Mouse (Mus musculus) liver, adult 2 months (tissue): Measurements from ENCODE around the gene Mylk. TPM values are rescaled to one million over a fixed set of nuclear protein-coding genes. Genes with fewer than 3 reads are reported as not detected.
"Not testable (repeated sequence)": the region's sequence is repeated elsewhere in the genome, so short reads cannot be mapped to it uniquely, and the experiment has no call there.

ENCODE experiments used
- DNase-seq: peaks from one replicate; pipeline ENCODE4 v3.0.0-alpha.2; 2011; ENCODE audit warnings: low read depth, low spot score; ENCODE audit errors: extremely low read depth
- H3K27ac ChIP-seq: fragments of 200-500 bp; replicated peaks from 2 replicates; pipeline ENCODE4 v1.5.1; 2012; ENCODE audit warnings: low read depth, mild to moderate bottlenecking, control low read depth, inconsistent platforms, low read length; ENCODE audit not compliant: insufficient read depth
- H3K27me3 ChIP-seq: fragments of 200-500 bp; 2 replicates; pipeline ENCODE4 v1.6.1; 2012; ENCODE audit warnings: mild to moderate bottlenecking, moderate library complexity, low read length, inconsistent platforms; ENCODE audit not compliant: control insufficient read depth, insufficient read depth
- H3K36me3 ChIP-seq: fragments of 200-500 bp; 2 replicates; pipeline ENCODE4 v1.6.1; 2012; ENCODE audit warnings: low read length, inconsistent platforms; ENCODE audit not compliant: control insufficient read depth, insufficient read depth
- H3K4me1 ChIP-seq: fragments of 200-500 bp; 2 replicates; pipeline ENCODE4 v1.6.1; 2011; ENCODE audit warnings: low read length; ENCODE audit not compliant: control insufficient read depth, insufficient read depth
- H3K4me3 ChIP-seq: fragments of 200-500 bp; 2 replicates; pipeline ENCODE4 v1.5.1; 2011; ENCODE audit warnings: low read depth, mild to moderate bottlenecking, control low read depth, low read length, moderate library complexity; ENCODE audit not compliant: insufficient read depth
- H3K79me2 ChIP-seq: fragments of 200-500 bp; 2 replicates; pipeline ENCODE4 v1.6.1; 2012; ENCODE audit warnings: inconsistent platforms, mild to moderate bottlenecking, low read length, moderate library complexity; ENCODE audit not compliant: control insufficient read depth, insufficient read depth
- H3K9ac ChIP-seq: fragments of 200-500 bp; 2 replicates; pipeline ENCODE4 v1.6.1; 2012; ENCODE audit warnings: low read depth, mild to moderate bottlenecking, control low read depth, inconsistent platforms, low read length
- CTCF ChIP-seq: fragments of 200-500 bp; IDR thresholded peaks from 2 replicates; pipeline ENCODE4 v1.5.1; 2011; ENCODE audit warnings: low read depth, low read length, control low read depth
- POLR2A ChIP-seq: fragments of 200-500 bp; IDR thresholded peaks from 2 replicates; pipeline ENCODE4 v1.6.1; 2011; ENCODE audit warnings: low read length, control low read depth; ENCODE audit not compliant: insufficient read depth; ENCODE audit errors: extremely low read depth
- WGBS: fragments of 180-500 bp; shearing (Covaris S2); methylation state at CpG from one replicate; pipeline ENCODE4 v1.1.7; 2018; 5-methylcytosine and 5-hydroxymethylcytosine counted together
- polyA plus RNA-seq: library from polyadenylated mRNA; depleted of rRNA; stranded (reverse); fragments of >200 nt; gene quantifications from 2 replicates; pipeline ENCODE4 v1.2.3, GENCODE M21; 2012
- total RNA-seq: library from RNA; depleted of rRNA; stranded (reverse); fragments of >200 nt; gene quantifications from 2 replicates; pipeline ENCODE4 v1.2.3, GENCODE M21; 2014

Mylk gene
- total and polyA plus RNA-seq, 2 experiments: 33.0 to 37.7 TPM

- no peaks in the 10 kb centered on the region for H3K27me3 ChIP-seq
- WGBS: 89% methylated on average over 5 of the region's 5 CpGs
- no peak overlapping the region for H3K9ac ChIP-seq
- no peaks in the 10 kb centered on the region for H3K36me3 ChIP-seq
- H3K4me1 ChIP-seq: no peaks in the 10 kb centered on the region
- H3K4me3 ChIP-seq: no peak overlapping the region
- TF ChIP-seq CTCF: no peak
- no peak for TF ChIP-seq POLR2A
- peaks cover 6% of the 10 kb centered on the region; the same call in 1 of the 2 replicates for H3K79me2 ChIP-seq
- no peak overlapping the region for H3K27ac ChIP-seq
- no peak for DNase-seq
Observed at GRCm38 (mm10) chr16:34801222-34801621, 56.2 kb downstream of the Mylk start.

GRCm38 (mm10) chr16:34804286-34805010, 59.4 kb downstream of the Mylk start:
- no peak for DNase-seq
- 74% methylated on average over 11 of the region's 11 CpGs for WGBS

GRCm38 (mm10) chr16:34806883-34807767, 62.1 kb downstream of the Mylk start:
- TF ChIP-seq POLR2A: no peak; the same call in none of the 2 replicates
- TF ChIP-seq CTCF: no peak
- 26% methylated on average over 16 of the region's 16 CpGs for WGBS
- peak overlapping the region; percentile 75 for H3K4me3 ChIP-seq

More at GRCm38 (mm10) chr16:34804286-34805010, 59.4 kb downstream of the Mylk start:
- no peak overlapping the region for H3K9ac ChIP-seq
- no peak overlapping the region for H3K27ac ChIP-seq
- H3K27me3 ChIP-seq: no peaks in the 10 kb centered on the region
- H3K4me1 ChIP-seq: peaks cover 10% of the 10 kb centered on the region
- no peak overlapping the region for H3K4me3 ChIP-seq
- peaks cover 8% of the 10 kb centered on the region; the same call in 1 of the 2 replicates for H3K79me2 ChIP-seq
- TF ChIP-seq CTCF (no peak), POLR2A (no peak)
- no peaks in the 10 kb centered on the region; the same call in 1 of the 2 replicates for H3K36me3 ChIP-seq

GRCm38 (mm10) chr16:34807768-34808275, 62.8 kb downstream of the Mylk start:
- Histone ChIP-seq H3K4me3 (peak overlapping the region; percentile 75), H3K36me3 (peaks cover 4% of the 10 kb centered on the region; the same call in 1 of the 2 replicates), H3K4me1 (peaks cover 15% of the 10 kb centered on the region), H3K27ac (peak overlapping the region; percentile 99), H3K79me2 (peaks cover 7% of the 10 kb centered on the region; the same call in 1 of the 2 replicates), H3K27me3 (no peaks in the 10 kb centered on the region), H3K9ac (peak overlapping the region; percentile 85)
- DNase-seq: peak; percentile 88
- TF ChIP-seq CTCF: no peak
- no peak for TF ChIP-seq POLR2A
- 14% methylated on average over 11 of the region's 11 CpGs for WGBS

More at GRCm38 (mm10) chr16:34806883-34807767, 62.1 kb downstream of the Mylk start:
- H3K36me3 ChIP-seq: peaks cover 4% of the 10 kb centered on the region; the same call in 1 of the 2 replicates
- DNase-seq: peak; percentile 94
- peak overlapping the region; percentile 85 for H3K9ac ChIP-seq
- peaks cover 9% of the 10 kb centered on the region; the same call in 1 of the 2 replicates for H3K79me2 ChIP-seq
- peak overlapping the region; percentile 99 for H3K27ac ChIP-seq
- H3K27me3 ChIP-seq: no peaks in the 10 kb centered on the region
- peaks cover 15% of the 10 kb centered on the region for H3K4me1 ChIP-seq

- Histone ChIP-seq H3K79me2 (peaks cover 6% of the 10 kb centered on the region; the same call in 1 of the 2 replicates), H3K4me1 (peaks cover 15% of the 10 kb centered on the region)
Observed at GRCm38 (mm10) chr16:34812165-34812564, 67.2 kb downstream of the Mylk start.

GRCm38 (mm10) chr16:34813161-34813560, 68.2 kb downstream of the Mylk start:
- DNase-seq, H3K4me3 ChIP-seq, H3K79me2 ChIP-seq, H3K27ac ChIP-seq, H3K27me3 ChIP-seq, H3K9ac ChIP-seq: not testable (repeated sequence)
- peaks cover 14% of the 10 kb centered on the region for H3K4me1 ChIP-seq
- H3K36me3 ChIP-seq: peaks cover 23% of the 10 kb centered on the region

More at GRCm38 (mm10) chr16:34812165-34812564, 67.2 kb downstream of the Mylk start:
- TF ChIP-seq POLR2A (no peak), CTCF (no peak)
- Histone ChIP-seq H3K9ac (no peak overlapping the region), H3K36me3 (peaks cover 21% of the 10 kb centered on the region), H3K27me3 (no peaks in the 10 kb centered on the region), H3K4me3 (no peak overlapping the region), H3K27ac (no peak overlapping the region)
- DNase-seq: peak; percentile 48
- WGBS: 23% methylated on average over 2 of the region's 2 CpGs
